Mouse (Mus musculus) neural tube, embryonic 11.5 days (tissue): ENCODE data around the gene March6. TPM values are rescaled to one million over a fixed set of nuclear protein-coding genes. Genes with fewer than 3 reads are reported as not detected.

Source experiments
- ATAC-seq: fragments of 200-750 bp; cut with Nextera tagmentation; 2 replicates; pipeline ENCODE4 v1.8.0; 2017; ENCODE audit warnings: moderate number of reproducible peaks, mild to moderate bottlenecking, moderate TSS enrichment, moderate library complexity; ENCODE audit not compliant: insufficient read depth, low FRiP score, low TSS enrichment
- DNase-seq: peaks from one replicate; pipeline ENCODE4 v3.0.0-alpha.2; 2015; ENCODE audit warnings: low spot score
- H3K27ac ChIP-seq: fragments of 300-500 bp; sonication (generic); 2 replicates; pipeline ENCODE4 v1.5.1; 2014; ENCODE audit warnings: low read depth, mild to moderate bottlenecking, low read length
- H3K27me3 ChIP-seq: fragments of 300-500 bp; sonication (generic); 2 replicates; pipeline ENCODE4 v1.6.1; 2014; ENCODE audit warnings: mild to moderate bottlenecking, low read length, mixed read lengths; ENCODE audit not compliant: control insufficient read depth, insufficient read depth
- H3K36me3 ChIP-seq: fragments of 300-500 bp; sonication (generic); 2 replicates; pipeline ENCODE4 v1.6.1; 2014; ENCODE audit warnings: mild to moderate bottlenecking, low read length, moderate library complexity, mixed read lengths; ENCODE audit not compliant: control insufficient read depth, insufficient read depth
- H3K4me1 ChIP-seq: fragments of 300-500 bp; sonication (generic); 2 replicates; pipeline ENCODE4 v1.6.1; 2014; ENCODE audit warnings: low read length, mixed read lengths; ENCODE audit not compliant: control insufficient read depth, insufficient read depth
- H3K4me2 ChIP-seq: fragments of 300-500 bp; sonication (generic); 2 replicates; pipeline ENCODE4 v1.6.1; 2014; ENCODE audit warnings: low read depth, mild to moderate bottlenecking, moderate library complexity
- H3K4me3 ChIP-seq: fragments of 300-500 bp; sonication (generic); 2 replicates; pipeline ENCODE4 v1.5.1; 2014; ENCODE audit warnings: low read depth, low read length
- H3K9ac ChIP-seq: fragments of 300-500 bp; sonication (generic); 2 replicates; pipeline ENCODE4 v1.6.1; 2014; ENCODE audit warnings: mild to moderate bottlenecking, low read length
- H3K9me3 ChIP-seq: fragments of 300-500 bp; sonication (generic); 2 replicates; pipeline ENCODE4 v1.6.1; 2016; ENCODE audit warnings: low read length; ENCODE audit not compliant: control insufficient read depth
- WGBS: fragments of 180-500 bp; shearing (Covaris S2); extraction: QIAGEN DNeasy Blood & Tissue Kit; methylation state at CpG from one replicate; pipeline ENCODE4 v1.1.7; 2014; 5-methylcytosine and 5-hydroxymethylcytosine counted together
- polyA plus RNA-seq: library from polyadenylated mRNA; unstranded; fragments of >200 nt; fragmentation: Nextera tagmentation; extraction: Ambion mirVana; gene quantifications from 2 replicates; pipeline ENCODE4 v1.2.1, GENCODE M21; 2014

March6 gene
- polyA plus RNA-seq, 1 experiment from 2014 or later: 53.8 TPM

- H3K36me3 ChIP-seq: no peaks in the 10 kb centered on the region
- 0 out of 2 replicates have a peak, but pooled peaks cover 4% of the 10 kb centered on the region for H3K4me1 ChIP-seq
- 67% methylated on average over 7 of the region's 7 CpGs for WGBS
- H3K4me2 ChIP-seq: no peak overlapping the region
- no peak overlapping the region for H3K27ac ChIP-seq
- H3K9me3 ChIP-seq: no peaks in the 10 kb centered on the region
- no peak overlapping the region for H3K4me3 ChIP-seq
- H3K27me3 ChIP-seq: no peaks in the 10 kb centered on the region
- H3K9ac ChIP-seq: no peak overlapping the region
- ATAC-seq (no peak), DNase-seq (no peak)
Observed at GRCm38 (mm10) chr15:31567431-31567830, 36.6 kb upstream of the March6 start.

GRCm38 (mm10) chr15:31565786-31566185 is 34.9 kb upstream of the March6 start:
- DNase-seq (no peak), ATAC-seq (no peak)
- Histone ChIP-seq H3K4me2 (no peak overlapping the region), H3K9ac (no peak overlapping the region), H3K36me3 (no peaks in the 10 kb centered on the region), H3K4me3 (no peak overlapping the region), H3K9me3 (no peaks in the 10 kb centered on the region), H3K27me3 (no peaks in the 10 kb centered on the region), H3K27ac (no peak overlapping the region), H3K4me1 (0 out of 2 replicates have a peak, but pooled peaks cover 4% of the 10 kb centered on the region)
- WGBS: 80% methylated on average over 1 of the region's 1 CpGs

GRCm38 (mm10) chr15:31565184-31565583 is 34.3 kb upstream of the March6 start, which contains the start of gene Cmbl:
Gene Cmbl, plus strand, starts transcription at chr15:31565389.
- no peak for ATAC-seq
- H3K9ac ChIP-seq: no peak within 1 kb of the TSS
- no peaks in the 10 kb centered on the region for H3K9me3 ChIP-seq
- no peaks in the 10 kb centered on the region for H3K27me3 ChIP-seq
- H3K36me3 ChIP-seq: no peaks in the 10 kb centered on the region
- 74% methylated on average over 5 of the region's 5 CpGs for WGBS
- no peak for DNase-seq
- H3K4me2 ChIP-seq: no peak within 1 kb of the TSS
- no peak within 1 kb of the TSS for H3K27ac ChIP-seq
- H3K4me1 ChIP-seq: 0 out of 2 replicates have a peak, but pooled peaks cover 4% of the 10 kb centered on the region
- no peak within 1 kb of the TSS for H3K4me3 ChIP-seq

- no peak for ATAC-seq
- no peaks in the 10 kb centered on the region for H3K9me3 ChIP-seq
- 72% methylated on average over 19 of the region's 19 CpGs for WGBS
- H3K27ac ChIP-seq: no peak overlapping the region
- 0 out of 2 replicates have a peak, but pooled peaks cover 4% of the 10 kb centered on the region for H3K4me1 ChIP-seq
- H3K27me3 ChIP-seq: no peaks in the 10 kb centered on the region
- H3K4me3 ChIP-seq: no peak overlapping the region
- no peaks in the 10 kb centered on the region for H3K36me3 ChIP-seq
- H3K9ac ChIP-seq: no peak overlapping the region
- DNase-seq: no peak
- H3K4me2 ChIP-seq: no peak overlapping the region
Observed at GRCm38 (mm10) chr15:31563577-31564546, 33.0 kb upstream of the March6 start.

GRCm38 (mm10) chr15:31562847-31563246 is 32.0 kb upstream of the March6 start:
- no peak overlapping the region for H3K9ac ChIP-seq
- no peak for ATAC-seq
- no peaks in the 10 kb centered on the region for H3K9me3 ChIP-seq
- H3K27ac ChIP-seq: no peak overlapping the region
- H3K36me3 ChIP-seq: no peaks in the 10 kb centered on the region
- no peaks in the 10 kb centered on the region for H3K4me1 ChIP-seq
- no peak for DNase-seq
- H3K27me3 ChIP-seq: no peaks in the 10 kb centered on the region
- H3K4me2 ChIP-seq: no peak overlapping the region
- H3K4me3 ChIP-seq: no peak overlapping the region
- WGBS: 80% methylated on average over 8 of the region's 8 CpGs

GRCm38 (mm10) chr15:31561976-31562375 is 31.1 kb upstream of the March6 start:
- 93% methylated on average over 4 of the region's 4 CpGs for WGBS
- Histone ChIP-seq H3K27ac (no peak overlapping the region), H3K4me3 (no peak overlapping the region), H3K9ac (no peak overlapping the region), H3K27me3 (no peaks in the 10 kb centered on the region), H3K9me3 (no peaks in the 10 kb centered on the region), H3K36me3 (no peaks in the 10 kb centered on the region), H3K4me1 (no peaks in the 10 kb centered on the region), H3K4me2 (no peak overlapping the region)
- ATAC-seq (no peak), DNase-seq (no peak)

GRCm38 (mm10) chr15:31561390-31561789 is 30.5 kb upstream of the March6 start:
- Histone ChIP-seq H3K27ac (no peak overlapping the region), H3K9me3 (no peaks in the 10 kb centered on the region), H3K4me1 (no peaks in the 10 kb centered on the region), H3K36me3 (no peaks in the 10 kb centered on the region), H3K4me3 (no peak overlapping the region), H3K9ac (no peak overlapping the region), H3K27me3 (no peaks in the 10 kb centered on the region), H3K4me2 (no peak overlapping the region)
- WGBS: 71% methylated on average over 6 of the region's 6 CpGs
- no peak for DNase-seq
- no peak for ATAC-seq

- no peaks in the 10 kb centered on the region for H3K36me3 ChIP-seq
- DNase-seq (no peak), ATAC-seq (no peak)
- no peaks in the 10 kb centered on the region for H3K4me1 ChIP-seq
- H3K9ac ChIP-seq: no peak overlapping the region
- H3K4me3 ChIP-seq: no peak overlapping the region
- no peaks in the 10 kb centered on the region for H3K9me3 ChIP-seq
- H3K27me3 ChIP-seq: no peaks in the 10 kb centered on the region
- H3K27ac ChIP-seq: no peak overlapping the region
- H3K4me2 ChIP-seq: no peak overlapping the region
- 87% methylated on average over 2 of the region's 2 CpGs for WGBS
Observed at GRCm38 (mm10) chr15:31554855-31555254, 24.0 kb upstream of the March6 start.

- H3K4me3 ChIP-seq: no peak overlapping the region
- no peaks in the 10 kb centered on the region for H3K27me3 ChIP-seq
- no peak overlapping the region for H3K4me2 ChIP-seq
- WGBS: 90% methylated on average over 4 of the region's 4 CpGs
- ATAC-seq: no peak
- no peak overlapping the region for H3K9ac ChIP-seq
- no peaks in the 10 kb centered on the region for H3K4me1 ChIP-seq
- H3K36me3 ChIP-seq: no peaks in the 10 kb centered on the region
- no peak overlapping the region for H3K27ac ChIP-seq
- DNase-seq: no peak
- no peaks in the 10 kb centered on the region for H3K9me3 ChIP-seq
Observed at GRCm38 (mm10) chr15:31550381-31550780, 19.5 kb upstream of the March6 start.
